Mouse (Mus musculus): ENCODE measurements around the gene Rps15.

Rps15 gene

DNA sequence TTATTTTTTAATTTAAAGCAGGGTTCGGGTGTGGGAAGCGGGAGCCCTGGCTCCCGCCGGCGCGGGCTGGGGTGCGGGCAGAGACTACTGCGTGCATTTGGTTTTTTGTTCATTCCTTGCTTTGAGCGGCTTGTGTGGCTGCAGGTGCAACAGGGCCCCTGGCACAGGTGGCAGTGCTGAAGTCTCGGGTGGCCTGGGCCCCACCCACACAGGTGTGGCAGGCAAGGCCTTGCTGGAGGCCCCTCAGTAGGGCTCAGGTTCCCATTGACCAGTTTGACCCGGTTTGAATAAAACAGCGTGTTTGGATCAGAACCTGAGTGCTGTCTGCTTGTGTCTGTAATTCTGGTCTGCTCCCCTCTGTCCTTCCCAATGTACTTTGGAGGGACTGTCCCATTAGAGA is 4.2 kb upstream of the Rps15 start:
- DNase-seq (ENCODE audit: inconsistent age in 2 of 2, low spot score in 1 of 2), result no peak

DNA sequence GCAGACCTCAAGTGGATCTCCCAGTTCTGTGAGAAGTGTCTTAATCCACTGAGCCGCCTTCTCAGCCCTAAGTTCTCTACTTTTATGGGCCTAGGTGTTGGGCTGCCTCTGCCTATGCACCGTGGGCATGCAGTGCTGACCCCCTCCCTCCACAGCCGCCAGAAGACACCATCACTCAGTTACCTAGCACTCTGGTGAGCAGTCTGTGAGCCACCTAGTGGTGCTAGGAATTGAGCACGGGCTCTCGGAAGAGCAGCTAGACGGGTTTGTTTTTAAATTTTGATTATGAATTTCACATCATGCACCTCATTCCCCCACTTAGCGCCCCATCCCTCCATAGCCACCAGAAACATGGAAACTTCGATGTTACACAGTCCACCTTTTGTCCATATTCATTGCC is 3.6 kb upstream of the Rps15 start:
- DNase-seq (ENCODE audit: inconsistent age in 2 of 2, low spot score in 1 of 2), result no peak

DNA sequence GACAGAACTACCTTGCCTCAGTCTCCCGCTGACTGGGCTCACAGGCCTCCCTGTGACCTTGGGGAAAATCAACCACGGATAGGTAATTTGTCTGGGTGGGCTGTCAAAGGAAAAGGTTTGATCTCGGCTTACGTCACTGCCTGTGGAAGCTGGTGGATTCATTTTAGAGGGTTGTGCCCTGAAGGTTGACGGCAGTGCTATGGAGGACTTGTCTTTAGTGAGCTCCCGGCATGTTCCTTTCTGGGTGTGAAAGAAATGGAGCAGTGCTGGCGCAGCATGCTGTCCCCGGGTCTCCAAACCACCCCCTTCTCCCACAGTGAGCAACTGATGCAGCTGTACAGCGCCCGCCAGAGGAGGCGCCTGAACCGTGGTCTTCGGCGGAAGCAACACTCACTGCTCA is 1.1 kb downstream of the Rps15 start:
- peak in 1 of 2 experiments; percentile 59 for DNase-seq (ENCODE audit: inconsistent age in 2 of 2, low spot score in 1 of 2)

GRCm38 (mm10) chr10:80294311-80294710 is 2.1 kb downstream of the Rps15 start:
- no peak for DNase-seq (ENCODE audit: inconsistent age in 2 of 2, low spot score in 1 of 2)

- DNase-seq (ENCODE audit: inconsistent age in 2 of 2, low spot score in 1 of 2), result no peak
Observed at GRCm38 (mm10) chr10:80294788-80295303, 2.6 kb downstream of the Rps15 start.

GRCm38 (mm10) chr10:80295618-80296425 is 3.6 kb downstream of the Rps15 start, which contains the start of gene Apc2:
TSS of gene Apc2 (plus strand) at chr10:80295977.
- peak; percentile 78 to 94 for DNase-seq (ENCODE audit: inconsistent age in 2 of 2, low spot score in 1 of 2)

- no peak for DNase-seq (ENCODE audit: inconsistent age in 2 of 2, low spot score in 1 of 2)
Observed at GRCm38 (mm10) chr10:80296824-80297223, 4.6 kb downstream of the Rps15 start.

- DNase-seq (ENCODE audit: inconsistent age in 2 of 2, low spot score in 1 of 2), result no peak
Observed at GRCm38 (mm10) chr10:80297526-80298133, 5.4 kb downstream of the Rps15 start.

GRCm38 (mm10) chr10:80298571-80299281 is 6.5 kb downstream of the Rps15 start:
- DNase-seq (ENCODE audit: inconsistent age in 2 of 2, low spot score in 1 of 2), result no peak

- DNase-seq (ENCODE audit: inconsistent age in 2 of 2, low spot score in 1 of 2), result no peak
Observed at GRCm38 (mm10) chr10:80299301-80299700, 7.0 kb downstream of the Rps15 start.

DNA sequence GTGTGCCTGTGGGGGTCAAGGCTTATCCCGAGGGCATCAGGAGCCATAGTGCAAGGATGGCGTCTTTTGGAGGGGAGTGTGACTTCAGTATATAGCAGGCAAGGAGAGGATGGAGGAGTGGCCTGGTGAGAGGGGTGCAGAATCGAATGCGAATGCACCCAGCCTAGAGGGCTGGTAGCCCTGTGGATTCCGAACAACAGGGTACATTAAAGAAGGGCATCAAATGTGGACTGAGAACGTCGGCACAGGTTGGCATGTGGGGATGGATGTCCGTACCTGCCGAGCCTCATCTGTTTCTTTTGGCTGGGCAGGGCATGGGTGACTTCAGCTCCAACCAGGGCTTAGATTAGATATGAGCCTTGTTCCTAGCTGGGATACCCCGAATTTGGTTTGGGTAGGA is 7.6 kb downstream of the Rps15 start:
- no peak for DNase-seq (ENCODE audit: inconsistent age in 2 of 2, low spot score in 1 of 2)

GRCm38 (mm10) chr10:80300672-80301181 is 8.5 kb downstream of the Rps15 start:
- no peak for DNase-seq (ENCODE audit: inconsistent age in 2 of 2, low spot score in 1 of 2)

GRCm38 (mm10) chr10:80301256-80302081 is 9.2 kb downstream of the Rps15 start:
- DNase-seq (ENCODE audit: inconsistent age in 2 of 2, low spot score in 1 of 2), result no peak

DNA sequence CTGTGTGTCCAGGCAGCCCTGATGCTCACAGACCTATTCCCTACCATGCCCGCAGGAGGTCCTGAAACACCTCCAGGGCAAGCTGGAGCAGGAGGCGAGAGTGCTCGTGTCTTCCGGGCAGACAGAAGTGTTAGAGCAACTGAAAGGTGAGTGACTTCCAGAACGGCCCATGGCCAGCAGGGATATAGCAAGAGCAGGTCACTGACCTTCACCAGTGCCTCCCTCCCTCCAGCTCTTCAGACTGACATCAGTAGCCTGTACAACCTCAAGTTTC is 9.8 kb downstream of the Rps15 start:
- no peak for DNase-seq (ENCODE audit: inconsistent age in 2 of 2, low spot score in 1 of 2)

DNA sequence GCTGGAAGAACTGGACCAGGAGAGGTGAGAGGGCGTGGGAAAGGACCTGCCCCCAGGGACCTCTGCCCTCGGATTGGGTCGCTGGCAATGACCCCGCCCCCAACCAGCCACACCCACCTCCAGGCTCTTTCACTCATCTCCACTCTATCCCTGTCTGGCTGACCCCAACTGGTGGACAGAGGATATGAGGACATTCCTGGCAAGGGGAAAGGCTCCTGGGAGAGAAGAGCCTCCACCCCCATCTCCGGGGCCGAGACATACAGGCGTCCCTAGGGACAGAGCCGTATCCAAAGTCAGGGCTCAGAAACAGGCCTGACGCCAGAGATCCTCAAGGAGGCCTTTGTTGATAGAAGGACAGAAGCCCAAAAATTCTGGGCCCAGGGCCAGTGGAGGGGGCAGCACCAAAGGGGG is 10.2 kb downstream of the Rps15 start:
- peak; percentile 73 to 84 for DNase-seq (ENCODE audit: inconsistent age in 2 of 2, low spot score in 1 of 2)

GRCm38 (mm10) chr10:80304458-80304857 is 12.2 kb downstream of the Rps15 start:
- no peak for DNase-seq (ENCODE audit: inconsistent age in 2 of 2, low spot score in 1 of 2)

DNA sequence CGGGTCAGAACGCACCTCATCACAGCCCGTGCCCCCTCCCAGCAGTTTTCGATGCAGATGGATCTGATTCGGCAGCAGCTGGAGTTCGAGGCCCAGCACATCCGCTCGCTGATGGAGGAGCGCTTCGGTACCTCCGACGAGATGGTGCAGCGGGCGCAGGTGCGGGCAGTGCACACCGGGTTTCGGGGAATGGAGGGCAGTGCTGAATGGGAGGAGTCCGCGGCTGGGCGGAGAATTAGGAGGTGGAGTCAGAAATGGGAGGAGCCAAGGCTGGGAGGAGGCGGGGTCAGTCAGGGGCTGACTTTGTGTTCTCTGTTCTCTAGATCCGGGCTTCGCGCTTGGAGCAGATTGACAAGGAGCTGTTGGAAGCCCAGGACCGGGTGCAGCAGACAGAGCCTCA is 12.6 kb downstream of the Rps15 start:
- DNase-seq (ENCODE audit: inconsistent age in 2 of 2, low spot score in 1 of 2), result no peak

DNA sequence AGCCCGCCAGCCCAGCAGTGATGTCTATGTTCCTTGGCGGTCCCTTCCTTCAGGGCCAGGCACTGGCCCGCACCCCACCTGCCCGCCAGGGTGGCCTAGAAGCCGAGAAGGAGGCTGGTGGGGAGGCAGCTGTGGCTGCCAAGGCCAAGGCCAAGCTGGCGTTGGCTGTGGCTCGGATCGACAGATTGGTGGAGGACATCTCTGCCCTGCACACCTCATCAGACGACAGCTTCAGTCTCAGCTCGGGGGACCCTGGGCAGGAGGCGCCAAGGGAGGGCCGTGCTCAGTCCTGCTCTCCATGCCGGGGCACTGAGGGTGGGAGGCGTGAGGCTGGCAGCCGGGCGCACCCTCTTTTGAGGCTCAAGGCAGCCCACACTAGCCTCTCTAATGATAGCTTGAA is 19.3 kb downstream of the Rps15 start:
- no peak for DNase-seq (ENCODE audit: inconsistent age in 2 of 2, low spot score in 1 of 2)

GRCm38 (mm10) chr10:80312586-80313504 is 20.6 kb downstream of the Rps15 start:
- peak in 1 of 2 experiments; percentile 29 for DNase-seq (ENCODE audit: inconsistent age in 2 of 2, low spot score in 1 of 2)

Measured in adrenal gland, adult (tissue).